Mouse (Mus musculus): Measurements from ENCODE around the gene Atp8b4.
"Not testable (repeated sequence)": the region's sequence is repeated elsewhere in the genome, so short reads cannot be mapped to it uniquely, and the experiment has no call there.

Atp8b4 gene

DNA sequence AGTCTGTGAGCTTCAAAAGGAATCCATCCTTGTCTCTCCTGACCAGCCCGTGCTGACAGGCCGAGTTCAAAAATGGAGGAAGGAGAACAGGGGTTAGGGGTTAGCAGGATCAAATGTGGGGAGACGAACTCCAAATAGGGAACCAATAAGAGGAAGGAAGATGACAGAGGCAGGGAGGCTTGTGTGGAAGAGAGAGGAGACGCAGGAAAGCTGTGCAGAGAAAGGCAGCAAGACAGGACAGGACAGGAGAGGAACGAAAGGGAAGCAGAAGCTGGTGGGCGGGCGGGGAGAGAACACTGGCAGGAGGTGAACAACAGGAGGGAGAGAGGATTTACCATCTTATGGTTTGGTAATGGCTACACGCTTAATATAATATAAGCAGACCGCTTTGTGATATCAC is 3.6 kb downstream of the Atp8b4 start:
- intact Hi-C loops (cut with DNase I) = no loop called here

GRCm38 (mm10) chr2:126495832-126496695 is 4.4 kb downstream of the Atp8b4 start:
- intact Hi-C loops (cut with DNase I) = no loop called here

DNA sequence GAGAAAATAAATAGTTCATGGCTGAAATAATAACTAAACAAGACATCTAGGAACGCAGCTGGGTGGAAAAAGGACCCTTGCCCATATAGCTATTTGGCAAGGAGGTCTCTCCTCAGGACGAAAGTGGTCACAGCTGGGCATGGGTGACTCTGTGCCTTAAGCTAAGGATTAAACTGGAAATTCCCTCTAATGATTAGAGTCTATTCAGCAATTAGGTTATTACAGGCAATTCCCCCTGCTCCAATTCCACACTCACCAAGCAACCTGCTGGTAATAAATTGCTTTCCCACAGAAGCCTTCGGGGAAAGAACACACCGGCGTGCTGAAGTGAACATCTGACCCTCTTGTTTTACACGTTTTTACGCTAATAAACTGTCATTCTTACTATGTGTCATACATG is 5.2 kb downstream of the Atp8b4 start:
- intact Hi-C loops (cut with DNase I) = no loop called here

GRCm38 (mm10) chr2:126493306-126493705 is 7.2 kb downstream of the Atp8b4 start:
- intact Hi-C loops (cut with DNase I) = no loop called here

DNA sequence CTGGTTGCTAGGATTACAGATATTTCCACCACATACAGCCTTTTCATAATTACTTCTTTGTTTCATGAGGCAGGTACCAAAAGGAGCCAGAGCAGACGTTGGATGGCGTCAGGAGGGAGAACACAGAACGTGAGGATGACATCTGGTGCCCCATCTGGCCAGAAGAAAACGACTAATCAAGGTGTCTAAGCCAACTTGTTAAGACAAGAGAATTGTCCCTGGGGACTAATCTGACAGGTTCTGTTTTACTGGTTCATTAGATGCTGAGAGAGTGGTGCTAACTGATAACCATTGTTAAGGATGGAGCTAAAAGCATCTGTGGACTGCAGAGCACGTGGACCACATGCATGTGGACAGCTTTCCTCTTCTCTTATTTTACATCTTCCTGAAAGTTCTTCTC is 7.8 kb downstream of the Atp8b4 start:
- intact Hi-C loops (cut with DNase I) = no loop called here

DNA sequence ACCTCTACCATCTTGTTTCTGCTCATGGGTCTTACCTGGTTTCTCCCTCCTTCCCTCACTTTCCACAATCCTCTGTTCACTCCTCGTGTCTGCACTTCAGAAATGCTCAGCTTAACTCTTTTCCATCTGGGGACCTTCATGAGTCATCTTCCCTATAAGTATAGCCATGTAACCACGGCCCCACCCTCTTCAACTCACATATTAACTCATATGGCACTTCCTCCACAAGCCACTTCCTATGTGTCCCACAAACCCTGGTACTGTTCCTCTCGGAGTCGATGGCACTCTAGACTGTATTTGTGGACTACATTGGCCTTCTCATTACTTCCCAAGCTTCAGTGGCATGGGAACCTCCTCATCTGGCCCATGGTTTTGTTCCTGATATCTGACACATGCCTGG is 9.0 kb downstream of the Atp8b4 start:
- intact Hi-C loops (cut with DNase I) = no loop called here

GRCm38 (mm10) chr2:126490573-126490972 is 9.9 kb downstream of the Atp8b4 start:
- intact Hi-C loops (cut with DNase I) = no loop called here

DNA sequence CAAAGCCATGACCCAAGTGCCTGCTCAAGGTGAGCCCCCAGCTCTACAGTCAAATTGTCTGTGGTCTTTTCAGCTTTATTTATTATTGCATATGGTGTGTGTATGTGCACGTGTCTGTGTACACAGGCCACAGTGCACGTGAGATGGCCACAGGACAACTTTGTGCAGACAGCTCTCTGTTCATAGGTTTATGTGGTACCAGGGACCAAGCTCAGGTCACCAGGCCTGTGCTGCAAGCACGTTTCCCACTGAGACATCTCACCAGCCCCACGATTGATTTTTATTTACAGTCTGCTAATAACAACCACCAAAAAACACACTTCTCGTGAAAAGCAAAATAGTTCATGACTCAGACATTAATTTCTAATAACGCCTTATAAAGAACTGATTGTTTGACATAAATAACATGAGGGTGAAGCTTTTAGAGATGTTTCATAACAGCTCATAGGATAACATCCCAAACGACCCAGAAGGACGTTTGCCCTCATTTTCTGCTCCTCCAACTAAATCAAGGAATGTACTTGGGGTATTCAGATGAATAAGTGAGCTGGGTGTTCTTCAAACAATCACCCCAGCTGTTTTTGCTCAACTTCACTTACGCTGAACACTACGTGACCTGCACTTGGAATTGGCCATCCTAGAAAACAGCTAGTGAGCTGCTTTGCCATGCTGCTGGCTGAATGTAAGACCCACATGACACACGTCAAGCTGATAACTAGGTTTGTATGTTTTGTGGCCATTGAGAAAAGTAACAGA is 15.0 kb downstream of the Atp8b4 start:
- intact Hi-C loops (cut with DNase I) = no loop called here

DNA sequence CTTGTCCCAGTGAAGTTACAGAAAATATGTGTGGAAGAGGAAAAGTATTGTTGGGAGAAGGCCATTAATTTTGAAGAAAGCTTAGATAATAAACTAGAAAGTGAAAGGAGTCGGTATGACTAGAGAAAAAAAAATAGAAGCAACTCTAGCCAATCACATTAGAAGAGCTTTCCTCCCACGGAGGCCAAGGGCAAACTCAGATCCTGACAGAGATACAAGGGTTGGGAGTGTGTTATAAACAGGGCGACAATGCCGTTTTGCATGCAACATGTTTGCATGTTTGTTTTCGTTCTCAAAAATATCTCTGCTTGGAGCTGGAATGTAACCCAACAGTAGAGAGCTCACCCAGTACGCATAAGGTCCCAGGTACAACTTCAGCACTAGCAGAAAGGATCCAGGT is 17.1 kb downstream of the Atp8b4 start:
- intact Hi-C loops (cut with DNase I) = no loop called here

DNA sequence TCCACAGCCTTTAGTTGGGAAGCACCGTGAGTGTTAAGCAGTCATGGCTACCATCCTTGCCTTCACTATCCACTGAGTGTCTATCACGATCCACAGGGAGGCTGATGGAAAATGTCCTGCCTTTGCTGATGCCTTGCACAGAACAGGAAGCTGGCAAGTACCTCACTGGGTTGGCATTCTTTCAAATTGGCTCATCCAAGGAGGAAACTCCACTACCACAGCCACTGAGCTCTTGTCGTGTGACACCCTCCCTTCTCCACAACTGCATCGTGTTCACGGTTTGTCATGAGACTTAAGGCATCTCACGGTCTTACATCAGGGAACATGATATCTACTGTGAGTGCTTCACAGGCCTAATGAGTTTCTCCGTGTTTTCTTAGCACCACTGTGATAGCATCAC is 22.9 kb downstream of the Atp8b4 start:
- intact Hi-C loops (cut with DNase I) = no loop called here

DNA sequence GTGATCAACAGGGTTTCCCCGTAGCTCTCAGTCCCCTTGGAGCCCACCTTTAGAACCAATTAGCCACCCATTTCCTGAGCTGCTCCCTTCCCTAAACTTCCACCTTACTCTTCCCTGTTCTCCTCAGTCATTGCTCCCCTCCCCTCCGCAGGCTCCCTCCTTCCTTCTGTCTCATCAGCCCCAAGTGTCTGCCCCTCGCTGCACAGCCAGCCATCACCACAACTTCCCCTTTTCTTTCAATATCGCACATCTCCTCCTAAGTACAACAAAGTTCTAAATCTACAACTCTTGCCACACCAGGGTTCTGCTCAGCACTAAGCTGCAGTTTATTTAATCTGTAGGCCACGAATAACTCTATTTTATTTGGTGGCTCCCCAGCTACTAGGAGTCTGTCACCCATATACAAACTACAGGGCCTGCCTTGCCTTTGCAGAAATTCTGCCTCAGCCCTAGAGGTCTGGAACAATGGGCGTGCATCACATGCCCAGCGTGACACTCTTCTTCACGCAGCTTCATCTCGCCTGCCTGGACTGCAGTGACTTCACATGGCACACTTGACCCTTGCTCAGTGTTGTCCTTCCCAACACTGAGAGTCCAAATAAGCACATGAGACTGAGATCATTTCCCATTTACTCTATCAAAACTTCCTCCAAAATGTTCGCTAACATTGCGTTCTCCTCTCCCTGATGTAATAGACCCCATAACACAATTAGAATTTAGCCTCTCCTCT is 24.6 kb downstream of the Atp8b4 start:
- intact Hi-C loops (cut with DNase I) = no loop called here

GRCm38 (mm10) chr2:126474019-126474418 is 26.5 kb downstream of the Atp8b4 start:
- intact Hi-C loops (cut with DNase I) = no loop called here

DNA sequence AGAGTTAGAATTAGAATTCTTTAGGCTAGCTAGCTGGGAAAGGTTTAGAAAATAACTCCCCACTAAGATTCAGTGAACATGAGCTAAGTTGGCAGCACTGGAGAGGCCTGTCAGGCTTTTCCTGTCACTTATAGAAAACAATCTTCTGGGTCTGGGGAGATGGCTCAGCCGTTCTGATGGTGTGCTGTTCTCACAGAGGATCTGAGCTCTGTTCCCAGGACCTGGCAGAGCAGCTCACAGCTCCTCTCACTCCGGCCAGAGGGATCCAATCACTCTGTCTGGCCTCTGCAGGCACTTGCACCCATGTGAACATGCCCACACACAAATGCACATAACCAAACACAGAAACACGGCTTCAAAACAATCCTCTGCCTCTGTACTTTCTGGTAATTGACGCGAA is 27.6 kb downstream of the Atp8b4 start:
- intact Hi-C loops (cut with DNase I) = no loop called here

DNA sequence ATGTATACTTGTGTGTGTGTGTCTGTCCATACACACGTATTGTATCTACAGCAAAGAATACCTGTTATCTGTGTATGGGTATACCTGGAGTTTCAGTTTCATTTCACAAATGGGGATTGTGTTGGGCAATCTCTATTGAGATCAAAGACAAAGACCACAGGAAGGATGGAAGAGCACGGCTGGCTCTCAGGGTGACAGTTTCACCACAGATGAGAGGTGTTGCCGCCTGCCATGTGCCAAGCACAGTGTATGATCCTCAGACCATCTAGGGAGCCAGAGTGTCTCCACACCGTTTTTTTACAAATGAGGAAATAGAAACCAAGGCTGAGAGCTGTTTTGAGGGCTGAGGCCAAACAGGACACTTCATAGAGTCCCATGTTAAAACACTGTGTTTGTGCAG is 32.7 kb downstream of the Atp8b4 start:
- intact Hi-C loops (cut with DNase I) = no loop called here

DNA sequence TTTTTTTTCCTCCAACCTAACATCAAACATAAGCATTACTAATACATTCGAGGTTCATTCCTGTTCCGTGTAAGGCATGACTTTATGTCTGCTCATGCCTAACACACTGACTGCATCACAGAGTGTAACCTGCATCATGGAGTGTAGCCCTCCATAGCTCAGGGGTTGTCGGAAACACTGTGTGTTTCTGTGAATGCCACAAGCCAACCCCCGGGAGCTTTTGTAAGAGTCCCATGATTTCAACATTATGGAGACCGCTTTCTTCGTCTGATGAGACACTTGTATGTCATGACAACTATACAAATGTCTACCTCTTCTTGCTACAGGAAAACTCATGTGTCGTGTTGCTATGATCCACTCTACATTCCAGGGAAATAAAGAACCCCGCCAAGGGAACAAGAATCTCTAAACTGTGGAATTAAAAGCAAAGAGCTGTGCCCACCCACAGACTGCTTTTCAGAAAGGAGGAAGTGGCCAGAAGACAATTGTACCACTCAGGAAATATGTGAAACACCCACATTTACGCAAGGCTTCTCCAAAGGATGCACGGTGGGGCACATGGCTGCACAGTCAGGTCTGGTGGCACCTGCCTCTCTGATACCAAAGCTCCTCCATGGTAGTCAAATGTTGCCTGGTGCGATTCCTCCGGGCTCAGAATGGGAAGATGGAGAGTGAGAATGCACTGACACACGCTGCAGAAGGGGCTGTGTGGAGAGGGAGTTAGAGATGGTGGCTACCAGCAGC is 33.9 kb downstream of the Atp8b4 start:
- intact Hi-C loops (cut with DNase I) = no loop called here

- intact Hi-C loops (cut with DNase I) = no loop called here
Measured at GRCm38 (mm10) chr2:126458661-126459060, 41.8 kb downstream of the Atp8b4 start.

GRCm38 (mm10) chr2:126457759-126458158 is 42.7 kb downstream of the Atp8b4 start:
- intact Hi-C loops (cut with DNase I) = not testable (repeated sequence)

- intact Hi-C loops (cut with DNase I) = no loop called here
Measured at GRCm38 (mm10) chr2:126450937-126451302, 49.6 kb downstream of the Atp8b4 start.

DNA sequence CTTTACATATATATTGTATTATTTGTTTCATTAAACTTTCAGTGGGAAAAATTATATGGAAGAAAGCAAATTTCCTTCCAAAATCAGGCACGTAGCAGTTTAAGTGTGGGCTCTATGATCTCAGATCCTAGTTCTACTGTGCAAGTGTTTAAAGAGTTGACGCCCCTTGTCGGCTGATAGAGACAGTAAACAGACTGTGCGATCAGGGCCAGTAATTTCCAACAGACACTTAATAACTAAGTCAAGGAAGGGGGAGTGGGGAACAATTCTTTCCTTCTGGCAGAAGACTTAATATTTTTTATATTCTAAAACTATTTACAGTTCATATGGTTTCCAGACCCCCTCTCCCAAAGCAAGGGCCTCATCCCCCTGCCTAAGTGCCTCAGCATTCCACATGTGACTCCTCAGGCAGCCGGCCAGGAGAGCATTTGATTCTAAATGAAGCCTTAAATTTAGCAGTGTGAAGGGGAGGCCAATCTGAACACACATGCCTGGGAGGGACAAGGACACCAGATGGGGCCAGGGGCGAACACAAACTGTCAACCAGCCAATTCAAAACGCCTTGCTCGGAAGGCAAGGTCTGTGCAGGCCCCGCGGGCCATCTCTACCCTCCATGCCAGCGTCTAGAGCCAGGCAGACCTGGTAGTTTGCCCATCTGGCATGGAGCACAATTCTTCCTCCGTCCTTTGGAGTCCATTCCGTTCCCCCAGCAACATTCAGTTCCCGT is 50.1 kb downstream of the Atp8b4 start:
- intact Hi-C loops (cut with DNase I) = no loop called here

DNA sequence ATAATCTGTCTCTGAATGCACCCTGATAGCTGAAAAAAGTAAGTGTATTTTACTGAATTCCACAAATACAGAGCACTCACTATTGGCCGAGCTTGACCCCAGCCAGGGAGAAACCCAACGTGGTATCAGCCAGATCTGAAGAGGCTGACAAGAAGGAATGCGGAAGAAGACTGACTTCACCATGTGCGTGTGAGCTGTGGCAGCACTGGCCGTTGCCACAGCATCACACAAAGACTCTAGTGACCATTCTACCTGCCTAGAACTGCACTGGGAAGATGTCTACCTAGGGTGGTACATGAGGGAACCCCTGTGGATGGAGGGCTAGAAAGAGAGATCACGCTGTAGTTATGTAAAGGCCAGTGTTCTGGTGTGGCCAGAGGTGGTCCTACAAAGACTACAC is 55.4 kb downstream of the Atp8b4 start:
- intact Hi-C loops (cut with DNase I) = no loop called here

DNA sequence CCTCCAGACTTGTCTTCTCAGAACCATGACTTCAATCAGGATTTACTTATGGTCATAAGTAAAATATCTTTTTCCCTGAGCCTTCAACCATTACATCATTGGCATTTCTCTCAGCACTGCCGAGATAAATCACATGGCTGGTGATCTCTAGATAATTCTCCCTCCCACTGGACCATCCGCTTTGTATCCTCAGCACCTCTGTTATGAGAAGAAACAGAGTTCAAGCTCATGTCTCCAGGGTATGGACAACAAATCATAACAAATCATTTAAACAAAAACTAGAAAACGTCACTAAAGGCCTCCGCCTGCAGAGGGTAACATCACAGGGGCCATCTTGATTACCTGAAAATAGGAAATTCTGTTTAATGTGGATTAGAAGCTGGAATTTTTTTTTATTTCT is 58.9 kb downstream of the Atp8b4 start:
- intact Hi-C loops (cut with DNase I) = no loop called here

Measured in adrenal gland (tissue).